Mouse (Mus musculus) lung, embryonic 16.5 days (tissue): ENCODE measurements around the gene Runx3. TPM values are rescaled to one million over a fixed set of nuclear protein-coding genes. Genes with fewer than 3 reads are reported as not detected.

Experiments used
- ATAC-seq: fragments of 200-750 bp; cut with Nextera tagmentation; 2 replicates; pipeline ENCODE4 v1.8.0; 2017; ENCODE audit warnings: low read depth, mild to moderate bottlenecking, moderate library complexity
- H3K27ac ChIP-seq: fragments of 300-500 bp; sonication (generic); 2 replicates; pipeline ENCODE4 v1.5.1; 2014; ENCODE audit warnings: mild to moderate bottlenecking, control low read depth, low read length
- H3K27me3 ChIP-seq: fragments of 300-500 bp; sonication (generic); 2 replicates; pipeline ENCODE4 v1.6.1; 2014; ENCODE audit warnings: low read depth, low read length, mixed read lengths; ENCODE audit not compliant: control insufficient read depth, insufficient read depth
- H3K36me3 ChIP-seq: fragments of 300-500 bp; sonication (generic); 2 replicates; pipeline ENCODE4 v1.6.1; 2014; ENCODE audit warnings: low read length; ENCODE audit not compliant: control insufficient read depth, insufficient read depth
- H3K4me1 ChIP-seq: fragments of 300-500 bp; sonication (generic); replicated peaks from 2 replicates; pipeline ENCODE4 v1.6.1; 2014; ENCODE audit warnings: low read length, mixed read lengths; ENCODE audit not compliant: control insufficient read depth, insufficient read depth
- H3K4me2 ChIP-seq: fragments of 300-500 bp; sonication (generic); 2 replicates; pipeline ENCODE4 v1.6.1; 2014; ENCODE audit warnings: low read depth, low read length, control low read depth
- H3K4me3 ChIP-seq: fragments of 300-500 bp; sonication (generic); 2 replicates; pipeline ENCODE4 v1.5.1; 2014; ENCODE audit warnings: mild to moderate bottlenecking, low read length, control low read depth
- H3K9ac ChIP-seq: fragments of 300-500 bp; sonication (generic); 2 replicates; pipeline ENCODE4 v1.6.1; 2014; ENCODE audit warnings: low read length, control low read depth
- H3K9me3 ChIP-seq: fragments of 300-500 bp; sonication (generic); 2 replicates; pipeline ENCODE4 v1.6.1; 2016; ENCODE audit warnings: low read length; ENCODE audit not compliant: control insufficient read depth
- WGBS: fragments of 180-500 bp; shearing (Covaris S2); extraction: QIAGEN DNeasy Blood & Tissue Kit; methylation state at CpG from one replicate; pipeline ENCODE4 v1.1.7; 2014; 5-methylcytosine and 5-hydroxymethylcytosine counted together
- polyA plus RNA-seq: library from polyadenylated mRNA; unstranded; fragments of >200 nt; fragmentation: Nextera tagmentation; extraction: Ambion mirVana; gene quantifications from 2 replicates; pipeline ENCODE4 v1.2.1, GENCODE M21; 2015

The Runx3 gene
- polyA plus RNA-seq, 1 experiment from 2014 or later, result 0.16 TPM

GRCm38 (mm10) chr4:135106968-135107367 is 13.5 kb upstream of the Runx3 start:
- 41% methylated on average over 4 of the region's 4 CpGs for WGBS
- no peak overlapping the region for H3K9ac ChIP-seq
- no peak overlapping the region for H3K4me3 ChIP-seq
- no peaks in the 10 kb centered on the region for H3K4me1 ChIP-seq
- ATAC-seq, result no peak
- H3K4me2 ChIP-seq, result no peak overlapping the region
- H3K36me3 ChIP-seq, result no peaks in the 10 kb centered on the region
- H3K27me3 ChIP-seq, result no peaks in the 10 kb centered on the region
- H3K9me3 ChIP-seq, result no peaks in the 10 kb centered on the region
- no peak overlapping the region for H3K27ac ChIP-seq

GRCm38 (mm10) chr4:135108666-135109065 is 11.8 kb upstream of the Runx3 start:
- Histone ChIP-seq H3K9ac (no peak overlapping the region), H3K4me2 (no peak overlapping the region), H3K36me3 (no peaks in the 10 kb centered on the region), H3K27me3 (no peaks in the 10 kb centered on the region), H3K27ac (no peak overlapping the region), H3K9me3 (0 out of 2 replicates have a peak, but pooled peaks cover 4% of the 10 kb centered on the region), H3K4me3 (no peak overlapping the region), H3K4me1 (no peaks in the 10 kb centered on the region)
- 51% methylated on average over 3 of the region's 3 CpGs for WGBS
- ATAC-seq, result no peak

- Histone ChIP-seq H3K36me3 (no peaks in the 10 kb centered on the region), H3K9me3 (0 out of 2 replicates have a peak, but pooled peaks cover 4% of the 10 kb centered on the region), H3K9ac (no peak overlapping the region), H3K4me1 (no peaks in the 10 kb centered on the region), H3K4me3 (no peak overlapping the region), H3K27me3 (no peaks in the 10 kb centered on the region), H3K27ac (no peak overlapping the region), H3K4me2 (no peak overlapping the region)
- 76% methylated on average over 8 of the region's 8 CpGs for WGBS
- ATAC-seq, result no peak
Observed at GRCm38 (mm10) chr4:135113656-135114055, 6.8 kb upstream of the Runx3 start.

GRCm38 (mm10) chr4:135114301-135114700 is 6.2 kb upstream of the Runx3 start:
- no peak for ATAC-seq
- H3K4me1 ChIP-seq, result no peaks in the 10 kb centered on the region
- 72% methylated on average over 10 of the region's 10 CpGs for WGBS

GRCm38 (mm10) chr4:135115426-135116170 is 4.9 kb upstream of the Runx3 start:
- H3K4me3 ChIP-seq, result no peak overlapping the region
- no peak overlapping the region for H3K27ac ChIP-seq
- H3K4me1 ChIP-seq, result no peaks in the 10 kb centered on the region
- ATAC-seq, result no peak
- H3K9me3 ChIP-seq, result 0 out of 2 replicates have a peak, but pooled peaks cover 4% of the 10 kb centered on the region
- WGBS, result 25% methylated on average over 14 of the region's 14 CpGs
- H3K4me2 ChIP-seq, result no peak overlapping the region
- no peak overlapping the region for H3K9ac ChIP-seq
- H3K36me3 ChIP-seq, result no peaks in the 10 kb centered on the region
- no peaks in the 10 kb centered on the region for H3K27me3 ChIP-seq

More at GRCm38 (mm10) chr4:135114301-135114700, 6.2 kb upstream of the Runx3 start:
- Histone ChIP-seq H3K27me3 (no peaks in the 10 kb centered on the region), H3K9me3 (0 out of 2 replicates have a peak, but pooled peaks cover 4% of the 10 kb centered on the region), H3K4me3 (no peak overlapping the region), H3K9ac (no peak overlapping the region), H3K4me2 (no peak overlapping the region), H3K27ac (no peak overlapping the region), H3K36me3 (no peaks in the 10 kb centered on the region)

- H3K9me3 ChIP-seq, result 0 out of 2 replicates have a peak, but pooled peaks cover 4% of the 10 kb centered on the region
- ATAC-seq, result no peak
- no peaks in the 10 kb centered on the region for H3K36me3 ChIP-seq
- H3K9ac ChIP-seq, result no peak overlapping the region
- H3K4me3 ChIP-seq, result no peak overlapping the region
- 35% methylated on average over 5 of the region's 5 CpGs for WGBS
- no peaks in the 10 kb centered on the region for H3K27me3 ChIP-seq
- no peak overlapping the region for H3K27ac ChIP-seq
- no peak overlapping the region for H3K4me2 ChIP-seq
- H3K4me1 ChIP-seq, result no peaks in the 10 kb centered on the region
Observed at GRCm38 (mm10) chr4:135116391-135116790, 4.1 kb upstream of the Runx3 start.

GRCm38 (mm10) chr4:135117846-135118245 is 2.6 kb upstream of the Runx3 start:
- Histone ChIP-seq H3K36me3 (no peaks in the 10 kb centered on the region), H3K27me3 (no peaks in the 10 kb centered on the region), H3K9me3 (no peaks in the 10 kb centered on the region), H3K27ac (no peak overlapping the region), H3K4me2 (no peak overlapping the region), H3K9ac (no peak overlapping the region), H3K4me3 (no peak overlapping the region), H3K4me1 (no peaks in the 10 kb centered on the region)
- ATAC-seq, result no peak
- WGBS, result 92% methylated on average over 9 of the region's 9 CpGs

GRCm38 (mm10) chr4:135118855-135119474 is 1.5 kb upstream of the Runx3 start:
- H3K9ac ChIP-seq, result no peak overlapping the region
- 80% methylated on average over 12 of the region's 12 CpGs for WGBS
- no peaks in the 10 kb centered on the region for H3K9me3 ChIP-seq
- no peaks in the 10 kb centered on the region for H3K27me3 ChIP-seq
- H3K36me3 ChIP-seq, result no peaks in the 10 kb centered on the region
- H3K4me1 ChIP-seq, result no peaks in the 10 kb centered on the region
- H3K27ac ChIP-seq, result no peak overlapping the region
- no peak overlapping the region for H3K4me3 ChIP-seq
- no peak overlapping the region for H3K4me2 ChIP-seq
- no peak for ATAC-seq

- Histone ChIP-seq H3K9me3 (no peaks in the 10 kb centered on the region), H3K9ac (no peak overlapping the region), H3K27me3 (peaks cover 3% of the 10 kb centered on the region; the same call in 1 of the 2 replicates), H3K27ac (no peak overlapping the region), H3K36me3 (no peaks in the 10 kb centered on the region), H3K4me1 (no peaks in the 10 kb centered on the region), H3K4me2 (no peak overlapping the region), H3K4me3 (no peak overlapping the region)
- ATAC-seq, result no peak
- 77% methylated on average over 5 of the region's 5 CpGs for WGBS
Observed at GRCm38 (mm10) chr4:135123721-135124120, 3.3 kb downstream of the Runx3 start.
